Mouse (Mus musculus) heart, embryonic 16.5 days (tissue): ENCODE measurements around the gene Ing4. TPM values are rescaled to one million over a fixed set of nuclear protein-coding genes. Genes with fewer than 3 reads are reported as not detected.
A peak's percentile ranks its signal among the peaks of the same experiment; 100 is the strongest.

Experiments used
- ATAC-seq: fragments of 200-750 bp; cut with Nextera tagmentation; replicated peaks from 2 replicates; pipeline ENCODE4 v1.8.0; 2017; ENCODE audit warnings: moderate number of reproducible peaks; ENCODE audit not compliant: insufficient read depth, low FRiP score; ENCODE audit errors: extremely low read depth
- H3K27ac ChIP-seq: fragments of 300-500 bp; sonication (generic); 2 replicates; pipeline ENCODE4 v1.5.1; 2014; ENCODE audit warnings: mild to moderate bottlenecking, low read length, control low read depth, moderate library complexity
- H3K27me3 ChIP-seq: fragments of 300-500 bp; sonication (generic); 2 replicates; pipeline ENCODE4 v1.6.1; 2014; ENCODE audit warnings: low read length, mixed read lengths; ENCODE audit not compliant: control insufficient read depth, insufficient read depth
- H3K36me3 ChIP-seq: fragments of 300-500 bp; sonication (generic); 2 replicates; pipeline ENCODE4 v1.6.1; 2014; ENCODE audit not compliant: control insufficient read depth, insufficient read depth
- H3K4me1 ChIP-seq: fragments of 300-500 bp; sonication (generic); 2 replicates; pipeline ENCODE4 v1.6.1; 2014; ENCODE audit warnings: low read length, mixed read lengths; ENCODE audit not compliant: control insufficient read depth, insufficient read depth
- H3K4me2 ChIP-seq: fragments of 300-500 bp; sonication (generic); 2 replicates; pipeline ENCODE4 v1.6.1; 2014; ENCODE audit warnings: low read depth, mild to moderate bottlenecking, control low read depth, low read length
- H3K4me3 ChIP-seq: fragments of 300-500 bp; sonication (generic); 2 replicates; pipeline ENCODE4 v1.5.1; 2014; ENCODE audit warnings: mild to moderate bottlenecking, control low read depth, low read length
- H3K9ac ChIP-seq: fragments of 300-500 bp; sonication (generic); 2 replicates; pipeline ENCODE4 v1.6.1; 2014; ENCODE audit warnings: low read length, control low read depth
- H3K9me3 ChIP-seq: fragments of 300-500 bp; sonication (generic); replicated peaks from 2 replicates; pipeline ENCODE4 v1.6.1; 2016; ENCODE audit warnings: low read length; ENCODE audit not compliant: control insufficient read depth
- WGBS: fragments of 180-500 bp; shearing (Covaris S2); extraction: QIAGEN DNeasy Blood & Tissue Kit; methylation state at CpG from one replicate; pipeline ENCODE4 v1.1.7; 2014; 5-methylcytosine and 5-hydroxymethylcytosine counted together
- polyA plus RNA-seq: library from polyadenylated mRNA; unstranded; fragments of >200 nt; fragmentation: Nextera tagmentation; extraction: Ambion mirVana; gene quantifications from 2 replicates; pipeline ENCODE4 v1.2.1, GENCODE M21; 2015

The Ing4 gene
- polyA plus RNA-seq, 1 experiment from 2014 or later, result 77.5 TPM

DNA sequence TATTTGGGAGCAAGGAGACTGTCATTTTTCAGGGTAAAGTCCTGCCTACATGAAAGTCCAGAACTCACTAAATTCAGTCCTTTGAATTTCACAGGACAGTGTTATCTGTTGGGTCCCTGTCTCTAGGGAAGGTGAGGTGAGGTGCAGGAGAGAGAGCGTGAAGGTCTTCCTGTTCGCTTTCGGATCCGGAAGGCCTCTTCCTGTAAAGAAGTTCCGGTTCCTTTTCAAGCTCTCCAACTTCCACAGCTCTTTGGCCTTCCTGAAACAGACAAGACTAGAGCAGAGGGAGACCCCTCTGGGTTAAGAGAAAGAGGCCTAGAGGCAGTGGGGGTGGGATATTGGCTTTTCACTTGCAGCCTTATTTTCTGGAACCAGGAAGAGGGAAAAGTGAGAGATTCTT, 52.8 kb downstream of the Ing4 start:
- H3K4me2 ChIP-seq, result no peak overlapping the region
- peaks cover 25% of the 10 kb centered on the region for H3K4me1 ChIP-seq
- H3K27me3 ChIP-seq, result no peaks in the 10 kb centered on the region
- peak overlapping the region; percentile 72 for H3K27ac ChIP-seq
- 75% methylated on average over 5 of the region's 5 CpGs for whole genome bisulfite sequencing
- no peaks in the 10 kb centered on the region for H3K9me3 ChIP-seq
- no peak overlapping the region for H3K4me3 ChIP-seq
- no peaks in the 10 kb centered on the region for H3K36me3 ChIP-seq
- H3K9ac ChIP-seq, result peak overlapping the region; percentile 18; the same call in 1 of the 2 replicates
- no peak for ATAC-seq

DNA sequence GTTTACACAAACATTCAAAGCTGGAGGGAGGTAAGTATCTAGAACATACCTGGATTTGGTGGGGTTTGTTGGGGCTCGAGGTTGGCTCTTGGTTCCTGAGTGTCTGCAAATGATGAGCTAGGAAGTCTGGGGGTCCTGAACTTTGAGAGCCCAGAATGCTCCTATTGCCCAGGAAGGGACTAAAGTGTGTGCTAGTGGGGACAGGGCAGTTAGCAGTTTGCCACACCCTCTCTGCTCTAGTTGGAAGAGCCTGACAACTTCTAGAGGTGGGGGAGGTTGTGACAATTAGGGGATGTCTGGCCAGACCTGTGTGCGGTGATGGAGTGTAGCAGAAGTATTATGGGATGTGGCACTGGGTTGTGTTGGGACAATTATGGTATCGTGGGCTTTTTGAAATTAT, 55.3 kb downstream of the Ing4 start:
- H3K9ac ChIP-seq, result no peak overlapping the region
- no peak overlapping the region for H3K4me3 ChIP-seq
- WGBS, result 50% methylated on average over 3 of the region's 3 CpGs
- H3K27me3 ChIP-seq, result no peaks in the 10 kb centered on the region
- H3K27ac ChIP-seq, result peak overlapping the region; percentile 98
- no peak for ATAC-seq
- H3K4me2 ChIP-seq, result no peak overlapping the region
- no peaks in the 10 kb centered on the region for H3K36me3 ChIP-seq
- H3K9me3 ChIP-seq, result no peaks in the 10 kb centered on the region
- H3K4me1 ChIP-seq, result peaks cover 34% of the 10 kb centered on the region

DNA sequence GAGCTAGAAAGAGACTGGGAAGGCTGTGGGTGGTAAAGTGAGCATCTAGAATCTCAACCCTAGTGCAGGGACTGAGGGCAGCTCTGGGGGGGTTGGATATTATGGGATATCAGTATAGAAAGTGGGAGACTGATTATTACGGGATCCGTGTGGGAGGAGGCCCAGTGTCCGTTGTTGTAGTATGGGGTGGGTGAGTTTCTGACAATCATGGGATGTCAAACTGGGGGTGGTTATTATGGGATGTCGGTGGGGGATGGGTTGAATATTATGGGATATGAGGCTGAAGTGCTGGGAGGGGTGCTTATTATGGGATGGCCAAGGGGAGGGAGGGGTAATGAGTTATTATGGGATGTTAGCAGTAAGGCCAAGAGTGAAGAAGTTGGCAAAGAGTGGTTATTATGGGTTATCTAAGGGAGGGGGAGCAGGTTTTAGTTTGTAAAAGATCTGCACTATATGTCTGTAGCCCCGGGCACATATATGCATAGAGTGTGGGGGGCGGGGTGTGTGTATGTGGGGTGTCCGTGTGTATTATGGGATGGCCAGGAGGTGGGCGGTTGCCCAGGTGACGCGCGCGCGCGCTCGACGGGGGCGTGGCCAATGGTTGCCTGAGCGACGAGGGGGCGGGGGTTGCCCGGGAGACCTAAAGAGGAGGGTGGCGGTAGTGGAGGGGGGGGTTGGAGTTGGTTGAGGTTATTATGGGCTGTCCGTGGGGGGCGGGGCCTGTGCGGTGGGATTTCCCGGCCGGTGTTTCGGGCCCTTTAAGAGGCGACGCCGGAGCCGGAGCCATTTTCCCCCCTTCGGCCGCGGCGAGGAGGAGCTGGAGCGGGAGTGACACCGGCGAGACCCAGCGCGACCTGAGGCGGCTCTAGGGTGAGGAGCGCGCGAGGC, 56.1 kb downstream of the Ing4 start, which contains the start of gene Chd4:
Gene Chd4 (plus strand): TSS at position 591 of the 888 bp plus-strand sequence.
- peak within 1 kb of the TSS; percentile 96 for H3K9ac ChIP-seq
- peaks cover 5% of the 10 kb centered on the region; the same call in 1 of the 2 replicates for H3K36me3 ChIP-seq
- ATAC-seq, result peak; percentile 72
- peak within 1 kb of the TSS; percentile 91 for H3K4me3 ChIP-seq
- H3K9me3 ChIP-seq, result no peaks in the 10 kb centered on the region
- H3K27ac ChIP-seq, result peak within 1 kb of the TSS; percentile 98
- 4% methylated on average over 36 of the region's 45 CpGs for WGBS
- peak within 1 kb of the TSS; percentile 96 for H3K4me2 ChIP-seq
- no peaks in the 10 kb centered on the region for H3K27me3 ChIP-seq
- peaks cover 32% of the 10 kb centered on the region for H3K4me1 ChIP-seq

DNA sequence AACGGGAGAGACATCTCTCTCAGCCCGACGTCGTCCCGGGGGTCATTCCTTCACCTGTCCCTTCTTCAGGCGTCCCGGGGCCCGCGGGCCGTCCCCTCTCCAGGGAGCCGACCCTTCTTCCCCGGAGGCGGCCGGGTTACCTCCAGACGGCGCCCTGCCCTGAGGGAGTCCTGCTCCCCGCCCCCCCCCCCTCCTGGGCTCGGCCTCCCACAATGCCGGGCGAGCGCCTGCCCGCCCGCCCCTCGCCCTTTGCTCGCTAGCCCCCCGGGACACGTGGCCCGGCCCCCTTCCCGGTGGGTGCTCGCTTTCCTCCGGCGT, 56.7 kb downstream of the Ing4 start:
- peak overlapping the region; percentile 96 for H3K4me2 ChIP-seq
- H3K27ac ChIP-seq, result peak overlapping the region; percentile 98
- H3K27me3 ChIP-seq, result no peaks in the 10 kb centered on the region
- WGBS, result under 1% methylated on average over 27 of the region's 32 CpGs
- H3K9me3 ChIP-seq, result no peaks in the 10 kb centered on the region
- H3K9ac ChIP-seq, result peak overlapping the region; percentile 96
- H3K36me3 ChIP-seq, result peaks cover 11% of the 10 kb centered on the region
- ATAC-seq, result peak; percentile 5; the same call in 1 of the 2 replicates
- H3K4me1 ChIP-seq, result peaks cover 29% of the 10 kb centered on the region
- peak overlapping the region; percentile 91 for H3K4me3 ChIP-seq

DNA sequence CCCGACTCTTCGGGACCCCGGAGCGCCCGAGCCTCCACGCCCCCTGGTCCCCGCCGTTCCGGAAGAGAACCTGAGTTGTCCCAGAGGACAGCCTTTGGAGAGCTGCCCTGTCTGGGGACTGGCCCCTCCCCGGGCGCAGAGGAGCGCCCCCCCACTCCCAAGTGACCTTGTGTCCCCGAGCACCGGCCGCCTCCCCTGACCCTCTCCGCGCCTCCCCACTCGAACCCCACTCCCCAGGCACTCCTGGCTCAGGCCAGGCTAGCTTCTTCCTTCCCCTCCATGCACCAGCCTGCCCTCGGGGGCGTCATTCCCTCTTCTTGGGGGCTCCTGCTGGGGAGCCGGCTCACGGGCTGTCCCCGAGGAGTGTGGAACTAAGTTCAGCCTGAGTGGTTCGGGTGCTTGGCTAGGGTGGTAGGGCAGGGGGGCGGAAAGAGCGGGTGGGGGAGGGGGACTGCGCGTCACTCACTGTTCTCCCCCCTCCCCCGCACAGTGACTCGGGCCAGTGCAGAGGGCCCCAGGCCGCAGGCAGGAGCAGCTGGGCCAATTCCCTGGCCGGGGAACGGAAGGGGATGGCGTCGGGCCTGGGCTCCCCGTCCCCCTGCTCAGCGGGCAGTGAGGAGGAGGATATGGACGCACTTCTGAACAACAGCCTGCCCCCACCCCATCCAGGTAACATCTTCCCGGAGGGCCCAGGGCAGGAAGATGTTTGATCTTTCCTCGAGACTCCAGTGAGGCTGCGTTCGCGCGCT, 57.2 kb downstream of the Ing4 start:
- 1% methylated on average over 44 of the region's 44 CpGs for WGBS
- Histone ChIP-seq H3K9me3 (no peaks in the 10 kb centered on the region), H3K4me3 (peak overlapping the region; percentile 91)

DNA sequence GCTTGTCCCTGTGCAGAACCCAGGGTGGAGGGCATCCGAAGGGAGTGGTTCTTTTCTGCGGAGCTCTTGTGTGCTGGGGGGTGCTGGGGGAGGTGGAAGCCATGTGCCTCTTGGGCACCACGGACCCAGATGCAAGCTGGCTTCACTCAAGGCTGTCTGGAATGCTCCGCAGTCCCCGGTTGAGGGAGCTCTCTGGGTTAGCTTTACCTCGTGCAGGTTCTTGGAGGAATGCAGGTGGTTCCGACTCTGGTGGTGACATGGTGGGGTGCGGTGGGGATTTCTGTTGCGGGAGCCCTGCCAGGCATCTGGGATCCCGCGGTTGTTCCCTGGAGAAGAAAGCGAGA, 57.8 kb downstream of the Ing4 start:
- H3K27me3 ChIP-seq, result no peaks in the 10 kb centered on the region
- H3K9ac ChIP-seq, result peak overlapping the region; percentile 96
- H3K4me1 ChIP-seq, result peaks cover 29% of the 10 kb centered on the region
- H3K36me3 ChIP-seq, result peaks cover 22% of the 10 kb centered on the region
- H3K9me3 ChIP-seq, result no peaks in the 10 kb centered on the region
- H3K4me2 ChIP-seq, result peak overlapping the region; percentile 96
- H3K27ac ChIP-seq, result peak overlapping the region; percentile 98
- peak overlapping the region; percentile 91 for H3K4me3 ChIP-seq
- 1% methylated on average over 12 of the region's 12 CpGs for WGBS
- no peak for ATAC-seq

More for the DNA sequence above, 57.2 kb downstream of the Ing4 start:
- peaks cover 29% of the 10 kb centered on the region for H3K4me1 ChIP-seq
- H3K36me3 ChIP-seq, result peaks cover 16% of the 10 kb centered on the region
- ATAC-seq, result peak; percentile 46
- H3K9ac ChIP-seq, result peak overlapping the region; percentile 96
- no peaks in the 10 kb centered on the region for H3K27me3 ChIP-seq
- H3K27ac ChIP-seq, result peak overlapping the region; percentile 98
- H3K4me2 ChIP-seq, result peak overlapping the region; percentile 96

DNA sequence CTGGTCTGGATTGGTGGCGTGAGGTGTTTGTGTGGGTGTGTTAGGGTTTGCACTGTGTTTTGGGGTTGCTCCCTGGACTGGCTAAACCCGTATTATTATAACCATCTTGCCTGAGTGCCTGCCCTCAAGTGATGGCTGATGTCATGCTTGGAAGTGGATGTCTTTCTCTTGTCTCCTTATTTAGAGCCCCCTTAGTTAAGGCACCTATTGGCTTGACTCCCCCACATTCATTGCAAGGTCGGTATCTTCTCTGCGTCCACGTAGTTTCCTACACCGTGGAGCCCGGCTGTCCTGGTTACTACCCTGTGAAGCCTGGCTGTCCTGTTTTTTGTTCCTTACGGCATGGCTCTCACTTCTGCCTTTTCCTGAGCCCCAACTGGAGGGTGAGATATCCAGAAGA, 58.4 kb downstream of the Ing4 start:
- H3K9ac ChIP-seq, result peak overlapping the region; percentile 96
- peaks cover 29% of the 10 kb centered on the region for H3K4me1 ChIP-seq
- peak overlapping the region; percentile 96 for H3K4me2 ChIP-seq
- no peaks in the 10 kb centered on the region for H3K9me3 ChIP-seq
- peaks cover 28% of the 10 kb centered on the region for H3K36me3 ChIP-seq
- H3K4me3 ChIP-seq, result peak overlapping the region; percentile 91
- H3K27me3 ChIP-seq, result no peaks in the 10 kb centered on the region
- 28% methylated on average over 8 of the region's 8 CpGs for WGBS
- H3K27ac ChIP-seq, result peak overlapping the region; percentile 98; the same call in 1 of the 2 replicates
- no peak for ATAC-seq

DNA sequence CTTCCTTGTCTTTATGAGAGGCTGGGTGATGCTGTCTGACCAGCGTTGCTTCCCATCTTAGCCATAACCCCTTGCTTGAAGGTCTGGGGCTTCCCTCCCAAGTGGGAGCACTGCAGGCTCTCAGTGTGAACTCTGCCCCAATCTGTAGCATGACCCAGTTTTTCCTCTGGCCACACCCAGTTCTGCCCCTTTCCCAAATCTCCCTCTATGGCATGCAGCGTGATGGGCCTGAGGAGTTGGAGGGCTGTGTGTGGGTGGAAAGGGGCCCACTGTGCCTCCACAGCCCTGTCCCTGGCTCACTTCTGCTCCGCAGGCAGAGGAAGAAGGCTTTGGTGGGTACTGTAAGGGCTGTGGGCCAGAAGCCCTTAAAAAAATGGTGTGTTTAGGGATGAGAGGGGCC, 59.0 kb downstream of the Ing4 start:
- Histone ChIP-seq H3K36me3 (peaks cover 34% of the 10 kb centered on the region), H3K27ac (peak overlapping the region; percentile 52; the same call in 1 of the 2 replicates)

More for the DNA sequence above, 59.0 kb downstream of the Ing4 start:
- H3K27me3 ChIP-seq, result no peaks in the 10 kb centered on the region
- WGBS, result 31% methylated on average over 3 of the region's 3 CpGs
- ATAC-seq, result no peak
- no peaks in the 10 kb centered on the region for H3K9me3 ChIP-seq
- H3K4me2 ChIP-seq, result peak overlapping the region; percentile 96
- H3K9ac ChIP-seq, result peak overlapping the region; percentile 96
- H3K4me1 ChIP-seq, result peaks cover 29% of the 10 kb centered on the region
- peak overlapping the region; percentile 91 for H3K4me3 ChIP-seq
